Mouse (Mus musculus): ENCODE results near the gene Fkbp8. TPM values are rescaled to one million over a fixed set of nuclear protein-coding genes. Genes with fewer than 3 reads are reported as not detected.
A peak's percentile ranks its signal among the peaks of the same experiment; 100 is the strongest.

The Fkbp8 gene
- polyA plus RNA-seq, 1 experiment from 2014 or later: 278 TPM

GRCm38 (mm10) chr8:70492664-70493640, 34.6 kb upstream of the Fkbp8 start, which contains the start of gene Crlf1:
TSS of gene Crlf1 (plus strand) at chr8:70493158.
- H3K27me3 ChIP-seq: no peaks in the 10 kb centered on the region
- TF ChIP-seq CTCF (IDR thresholded peaks at IDR 0.05): no peak
- DNase-seq (ENCODE audit: low read depth, low spot score) (no peak), ATAC-seq (no peak)
- ChIA-PET CTCF (no interaction called here), POLR2A (no interaction called here)
- in situ Hi-C loops (cut with MboI; ENCODE audit: low pct_unique_long_range_greater_than_20kb): no loop called here

- in situ Hi-C loops (cut with MboI; ENCODE audit: low pct_unique_long_range_greater_than_20kb): no loop called here
- CTCF ChIA-PET: interaction anchor here (2.6 kb wide), 1 partner anchor 11 kb away, joined by 7 read pairs; no protein-coding TSS in a partner anchor
- ATAC-seq: peak; percentile 19
- POLR2A ChIA-PET: interaction anchor here (0.5 kb wide), 1 partner anchor 245 kb away, joined by 3 read pairs; no protein-coding TSS in a partner anchor
- no peak for TF ChIP-seq CTCF (IDR thresholded peaks at IDR 0.05)
- no peaks in the 10 kb centered on the region for H3K27me3 ChIP-seq
- no peak for DNase-seq (ENCODE audit: low read depth, low spot score)
Measured at GRCm38 (mm10) chr8:70493692-70494415, 33.7 kb upstream of the Fkbp8 start.

GRCm38 (mm10) chr8:70494416-70494945, 33.0 kb upstream of the Fkbp8 start:
- no peak for TF ChIP-seq CTCF (IDR thresholded peaks at IDR 0.05)
- no peaks in the 10 kb centered on the region for H3K27me3 ChIP-seq
- CTCF ChIA-PET: interaction anchor here (2.6 kb wide), 1 partner anchor 10 kb away, joined by 7 read pairs; no protein-coding TSS in a partner anchor

GRCm38 (mm10) chr8:70495001-70495770, 32.3 kb upstream of the Fkbp8 start:
- DNase-seq (ENCODE audit: low read depth, low spot score) (no peak), ATAC-seq (no peak)
- POLR2A ChIA-PET: interaction anchor here (1.2 to 1.4 kb wide), 2 partner anchors 25 to 44 kb away, joined by 3 to 4 read pairs; partner anchors contain the start of gene Ell
- no peak for TF ChIP-seq CTCF (IDR thresholded peaks at IDR 0.05)
- in situ Hi-C loops (cut with MboI; ENCODE audit: low pct_unique_long_range_greater_than_20kb): no loop called here
- H3K27me3 ChIP-seq: no peaks in the 10 kb centered on the region
- CTCF ChIA-PET: interaction anchor here (2.6 kb wide), 1 partner anchor 10 kb away, joined by 7 read pairs; no protein-coding TSS in a partner anchor

More at GRCm38 (mm10) chr8:70494416-70494945, 33.0 kb upstream of the Fkbp8 start:
- DNase-seq (ENCODE audit: low read depth, low spot score): no peak
- ATAC-seq: no peak
- POLR2A ChIA-PET: interaction anchor here (0.5 to 1.2 kb wide), 2 partner anchors 45 to 245 kb away, joined by 3 to 4 read pairs; partner anchors contain the start of gene Ell
- in situ Hi-C loops (cut with MboI; ENCODE audit: low pct_unique_long_range_greater_than_20kb): no loop called here

GRCm38 (mm10) chr8:70495771-70496062, 31.8 kb upstream of the Fkbp8 start:
- ATAC-seq: no peak
- ChIA-PET CTCF (interaction anchor here (2.6 kb wide), 1 partner anchor 9 kb away, joined by 7 read pairs; no protein-coding TSS in a partner anchor), POLR2A (interaction anchor here (1.2 to 1.4 kb wide), 2 partner anchors 25 to 44 kb away, joined by 3 to 4 read pairs; partner anchors contain the start of gene Ell)

GRCm38 (mm10) chr8:70500386-70501301, 26.9 kb upstream of the Fkbp8 start:
- CTCF ChIA-PET: interaction anchor here (0.9 to 1.0 kb wide), 2 partner anchors 53 to 117 kb away, joined by 3 to 7 read pairs; no protein-coding TSS in a partner anchor
- in situ Hi-C loops (cut with MboI; ENCODE audit: low pct_unique_long_range_greater_than_20kb): loop anchor here (5.0 kb wide), 2 partner anchors 88 to 123 kb away; no protein-coding TSS in a partner anchor
- no peaks in the 10 kb centered on the region for H3K27me3 ChIP-seq
- DNase-seq (ENCODE audit: low read depth, low spot score): no peak
- ATAC-seq: no peak
- no peak for TF ChIP-seq CTCF (IDR thresholded peaks at IDR 0.05)
- POLR2A ChIA-PET: interaction anchor here (0.5 kb wide), 1 partner anchor 406 kb away, joined by 5 read pairs; no protein-coding TSS in a partner anchor

More at GRCm38 (mm10) chr8:70495771-70496062, 31.8 kb upstream of the Fkbp8 start:
- in situ Hi-C loops (cut with MboI; ENCODE audit: low pct_unique_long_range_greater_than_20kb): no loop called here
- no peak for TF ChIP-seq CTCF (IDR thresholded peaks at IDR 0.05)
- H3K27me3 ChIP-seq: no peaks in the 10 kb centered on the region
- no peak for DNase-seq (ENCODE audit: low read depth, low spot score)

- ATAC-seq (no peak), DNase-seq (ENCODE audit: low read depth, low spot score) (no peak)
- no peak for TF ChIP-seq CTCF (IDR thresholded peaks at IDR 0.05)
- ChIA-PET CTCF (interaction anchor here (1.4 kb wide), 1 partner anchor 53 kb away, joined by 4 read pairs; no protein-coding TSS in a partner anchor), POLR2A (no interaction called here)
- in situ Hi-C loops (cut with MboI; ENCODE audit: low pct_unique_long_range_greater_than_20kb): loop anchor here (5.0 kb wide), 2 partner anchors 90 to 125 kb away; no protein-coding TSS in a partner anchor
- H3K27me3 ChIP-seq: no peaks in the 10 kb centered on the region
Measured at GRCm38 (mm10) chr8:70501820-70502529, 25.5 kb upstream of the Fkbp8 start.

- ChIA-PET POLR2A (no interaction called here), CTCF (interaction anchor here (1.0 to 3.0 kb wide), 3 partner anchors 53 to 119 kb away, joined by 3 to 18 read pairs (median 4); no protein-coding TSS in a partner anchor)
- no peak for ATAC-seq
Measured at GRCm38 (mm10) chr8:70502540-70502939, 25.0 kb upstream of the Fkbp8 start.

More at GRCm38 (mm10) chr8:70502540-70502939, 25.0 kb upstream of the Fkbp8 start:
- in situ Hi-C loops (cut with MboI; ENCODE audit: low pct_unique_long_range_greater_than_20kb): loop anchor here (5.0 kb wide), 2 partner anchors 90 to 125 kb away; no protein-coding TSS in a partner anchor
- H3K27me3 ChIP-seq: no peaks in the 10 kb centered on the region
- no peak for TF ChIP-seq CTCF (IDR thresholded peaks at IDR 0.05)
- no peak for DNase-seq (ENCODE audit: low read depth, low spot score)

All from Patski (cell line).